8 mouse cellular contexts compared by ENCODE assay signal in genomic region chr7:110648455-110649085, GRCm38 (mm10). TPM values are rescaled to one million over a fixed set of nuclear protein-coding genes. Genes with fewer than 3 reads are reported as not detected.
A peak's percentile ranks its signal among the peaks of the same experiment; 100 is the strongest.
DNase-seq lines count a peak whose midpoint lies in the region; ATAC-seq and TF ChIP-seq lines count a peak whose summit lies in the region.
"Had no signal": no experiment of that assay in that cellular context is flagged by ENCODE, and none has a peak within 500 bp of the region (broad histone marks: within the 10 kb centered on the region; RNA-seq: fewer than 3 reads in every experiment).

No protein-coding gene starts in this region.

- 69% methylated on average over 13 of the region's 13 CpGs for WGBS in liver, embryonic 12.5 days (ENCODE audit: insufficient replicate concordance)
- WGBS in hindbrain, embryonic 12.5 days: 84% methylated on average over 13 of the region's 13 CpGs

- intact Hi-C loops in gastrocnemius, adult 2 months (cut with DNase I): loop anchor here (5.0 kb wide), 1 partner anchor 101 kb away; no protein-coding TSS in a partner anchor

- H3K4me1 ChIP-seq in liver, embryonic 12.5 days: no peaks in the 10 kb centered on the region
- no peaks in the 10 kb centered on the region for H3K4me1 ChIP-seq in hindbrain, embryonic 12.5 days

- H3K9ac ChIP-seq in liver, embryonic 12.5 days: no peak overlapping the region
- H3K9ac ChIP-seq in hindbrain, embryonic 12.5 days: no peak overlapping the region

- ATAC-seq in liver, embryonic 12.5 days: 0 out of 2 replicates have a peak, but pooled peaks have one; percentile 30
- no peak for ATAC-seq in hindbrain, embryonic 12.5 days (ENCODE audit: low FRiP score)

- H3K9me3 ChIP-seq in liver, embryonic 12.5 days (replicated peaks): peaks cover 5% of the 10 kb centered on the region; the same call in 1 of the 2 replicates
- peaks cover 4% of the 10 kb centered on the region; the same call in 1 of the 2 replicates for H3K9me3 ChIP-seq in hindbrain, embryonic 12.5 days (replicated peaks)

- H3K27ac ChIP-seq in gastrocnemius, adult 2 months: peak overlapping the region; percentile 83
- H3K27ac ChIP-seq in liver, embryonic 12.5 days: no peak overlapping the region
- no peak overlapping the region for H3K27ac ChIP-seq in hindbrain, embryonic 12.5 days

- H3K4me2 ChIP-seq in liver, embryonic 12.5 days: no peak overlapping the region
- no peak overlapping the region for H3K4me2 ChIP-seq in hindbrain, embryonic 12.5 days (replicated peaks)

- no peak for TF ChIP-seq CTCF in gastrocnemius, adult 2 months (IDR thresholded peaks at IDR 0.05)

- peak; percentile 68 for DNase-seq in adipocyte (ENCODE audit: low spot score)
- DNase-seq in gastrocnemius, adult 2 months: peak; percentile 64
- DNase-seq in kidney, adult 18-20 months: peak; percentile 81
- DNase-seq in cerebellum, adult 18-20 months: no peak
- DNase-seq in embryo, embryonic 11 days: no peak
- DNase-seq: right cerebral cortex, adult 18-20 months had no signal

- no peaks in the 10 kb centered on the region for H3K36me3 ChIP-seq in liver, embryonic 12.5 days
- H3K36me3 ChIP-seq in hindbrain, embryonic 12.5 days: no peaks in the 10 kb centered on the region

- peak overlapping the region; percentile 50 for H3K4me3 ChIP-seq in gastrocnemius, adult 2 months
- no peak overlapping the region for H3K4me3 ChIP-seq in liver, embryonic 12.5 days
- H3K4me3 ChIP-seq in hindbrain, embryonic 12.5 days: no peak overlapping the region

- no peaks in the 10 kb centered on the region for H3K27me3 ChIP-seq in liver, embryonic 12.5 days (replicated peaks)
- H3K27me3 ChIP-seq in hindbrain, embryonic 12.5 days: no peaks in the 10 kb centered on the region

RNA-seq across cellular contexts. Expression of gene Adm, which starts 21.1 kb away (rescaled TPM):
- 1 to 10 TPM; 2.2 to 4.6 TPM for total RNA-seq in gastrocnemius, adult 2 months (2021)
- polyA plus RNA-seq in liver, embryonic 12.5 days (2016; fragmentation: Nextera tagmentation; extraction: Ambion mirVana): 7.8 and 8.9 TPM in 2 replicates
- 4.0 and 4.2 TPM in 2 replicates for polyA plus RNA-seq in hindbrain, embryonic 12.5 days (2016; fragmentation: Nextera tagmentation; extraction: Ambion mirVana)

RNA-seq across cellular contexts. Expression of gene Sbf2, which starts 33.8 kb away (rescaled TPM):
- 10 to 100 TPM; 11.2 to 14.8 TPM for total RNA-seq in gastrocnemius, adult 2 months (2021)
- 7.2 and 9.2 TPM in 2 replicates for polyA plus RNA-seq in liver, embryonic 12.5 days (2016; fragmentation: Nextera tagmentation; extraction: Ambion mirVana)
- 56.0 and 61.8 TPM in 2 replicates for polyA plus RNA-seq in hindbrain, embryonic 12.5 days (2016; fragmentation: Nextera tagmentation; extraction: Ambion mirVana)

Comparison
In these comparisons a context has a peak if more than half of its experiments do, and no peak if none do; other contexts are left out.
1. DNase-seq: peak in adipocyte (single experiment), gastrocnemius, adult 2 months (single experiment) and kidney, adult 18-20 months (single experiment); none in cerebellum, adult 18-20 months (0 of 2) and embryo, embryonic 11 days (single experiment).